Mouse (Mus musculus) brain, embryonic 14.5 days (tissue): ENCODE measurements around the gene Myo1d.

ENCODE experiments used
- CTCF ChIP-seq: fragments of 200-500 bp; IDR thresholded peaks from 2 replicates; pipeline ENCODE4 v1.5.1; 2012; ENCODE audit warnings: inconsistent platforms, mild to moderate bottlenecking, moderate library complexity, borderline replicate concordance; ENCODE audit not compliant: insufficient read depth, insufficient read length; ENCODE audit errors: extremely low read depth
- POLR2A ChIP-seq: fragments of 200-500 bp; IDR thresholded peaks from 2 replicates; pipeline ENCODE4 v1.6.1; 2012; ENCODE audit warnings: mild to moderate bottlenecking, inconsistent platforms, borderline replicate concordance; ENCODE audit not compliant: poor library complexity, insufficient read depth, insufficient read length, severe bottlenecking; ENCODE audit errors: extremely low read depth

DNA sequence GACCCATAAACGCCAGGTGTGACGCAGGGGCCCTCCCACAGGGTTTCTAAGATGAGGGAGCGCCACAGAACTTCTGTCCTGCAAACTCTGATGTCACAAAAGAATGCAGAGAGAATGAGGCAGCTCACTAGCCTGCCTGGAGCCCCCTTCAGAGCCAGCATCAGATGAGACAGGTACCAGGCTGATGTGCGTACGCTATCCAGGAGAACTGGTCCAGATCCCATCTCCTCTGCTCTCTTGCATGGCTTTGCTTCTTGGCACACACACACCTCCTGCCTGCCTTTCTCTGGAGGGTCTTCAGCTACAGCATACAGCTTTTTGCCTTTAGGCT is 270.7 kb downstream of the Myo1d start:
- no peak for TF ChIP-seq POLR2A
- TF ChIP-seq CTCF: no peak
